Mouse (Mus musculus) liver, embryonic 14.5 days (tissue): ENCODE measurements around the gene Chst11. TPM values are rescaled to one million over a fixed set of nuclear protein-coding genes. Genes with fewer than 3 reads are reported as not detected.

Source experiments
- ATAC-seq: fragments of 200-750 bp; cut with Nextera tagmentation; 2 replicates; pipeline ENCODE4 v1.8.0; 2017; ENCODE audit warnings: moderate number of reproducible peaks, mild to moderate bottlenecking, moderate library complexity; ENCODE audit not compliant: insufficient read depth
- DNase-seq, 3 experiments: peaks; one replicate each; pipeline ENCODE4 v3.0.0-alpha.2; 2012 to 2013; ENCODE audit warnings: low read depth in 3 of 3, low spot score in 3 of 3
- H3K27ac ChIP-seq: fragments of 300-500 bp; sonication (generic); 2 replicates; pipeline ENCODE4 v1.5.1; 2014; ENCODE audit warnings: moderate library complexity, mild to moderate bottlenecking, control low read depth, inconsistent platforms
- H3K27me3 ChIP-seq: fragments of 300-500 bp; sonication (generic); 2 replicates; pipeline ENCODE4 v1.6.1; 2014; ENCODE audit warnings: mild to moderate bottlenecking, low read length, moderate library complexity; ENCODE audit not compliant: control insufficient read depth, insufficient read depth
- H3K36me3 ChIP-seq: fragments of 300-500 bp; sonication (generic); replicated peaks from 2 replicates; pipeline ENCODE4 v1.6.1; 2014; ENCODE audit warnings: low read depth; ENCODE audit not compliant: control insufficient read depth, insufficient read depth
- H3K4me1 ChIP-seq, 2 experiments: fragments of 200-500 bp in 1 of 2; fragments of 300-500 bp in 1 of 2; sonication (generic) in 1 of 2; replicated peaks; 2 replicates each; pipeline ENCODE4 v1.6.1; 2012 to 2014; ENCODE audit warnings: antibody characterized with exemption in 1 of 2, inconsistent platforms in 1 of 2, low read length in 1 of 2; ENCODE audit not compliant: control insufficient read depth in 2 of 2, insufficient read depth in 2 of 2
- H3K4me2 ChIP-seq: fragments of 300-500 bp; sonication (generic); 2 replicates; pipeline ENCODE4 v1.6.1; 2014; ENCODE audit warnings: low read depth, mild to moderate bottlenecking, control low read depth, moderate library complexity
- H3K4me3 ChIP-seq, 2 experiments: fragments of 200-500 bp in 1 of 2; fragments of 300-500 bp in 1 of 2; sonication (generic) in 1 of 2; 2 replicates each; pipeline ENCODE4 v1.5.1; 2012 to 2014; ENCODE audit warnings: low read depth in 2 of 2, low read length in 2 of 2, mild to moderate bottlenecking in 2 of 2, control low read depth in 1 of 2, inconsistent platforms in 1 of 2, moderate library complexity in 1 of 2; ENCODE audit not compliant: insufficient read depth in 1 of 2
- H3K9ac ChIP-seq: fragments of 300-500 bp; sonication (generic); replicated peaks from 2 replicates; pipeline ENCODE4 v1.6.1; 2014; ENCODE audit warnings: mild to moderate bottlenecking, control low read depth, moderate library complexity
- H3K9me3 ChIP-seq: fragments of 300-500 bp; sonication (generic); 2 replicates; pipeline ENCODE4 v1.6.1; 2016; ENCODE audit warnings: low read length, mixed read lengths; ENCODE audit not compliant: control insufficient read depth
- CTCF ChIP-seq: IDR thresholded peaks from 2 replicates; pipeline ENCODE4 v1.5.1; 2016; ENCODE audit warnings: antibody characterized with exemption, low read depth, control low read depth
- EP300 ChIP-seq: IDR thresholded peaks from 2 replicates; pipeline ENCODE4 v1.6.1; 2016; ENCODE audit warnings: antibody characterized with exemption, low read depth
- WGBS: fragments of 180-500 bp; shearing (Covaris S2); extraction: QIAGEN DNeasy Blood & Tissue Kit; methylation state at CpG from one replicate; pipeline ENCODE4 v1.1.7; 2014; ENCODE audit not compliant: insufficient replicate concordance; 5-methylcytosine and 5-hydroxymethylcytosine counted together
- polyA plus RNA-seq, 2 experiments: library from polyadenylated mRNA; depleted of rRNA in 1 of 2; stranded (reverse) in 1 of 2; unstranded in 1 of 2; fragments of >200 nt; fragmentation: Nextera tagmentation in 1 of 2; extraction: Ambion mirVana in 1 of 2; gene quantifications; 2 replicates each; pipeline versions ENCODE4 v1.2.1 to v1.2.3; 2012 to 2014

Gene Chst11
- polyA plus RNA-seq, 2 experiments: 1.8 to 5.2 TPM

DNA sequence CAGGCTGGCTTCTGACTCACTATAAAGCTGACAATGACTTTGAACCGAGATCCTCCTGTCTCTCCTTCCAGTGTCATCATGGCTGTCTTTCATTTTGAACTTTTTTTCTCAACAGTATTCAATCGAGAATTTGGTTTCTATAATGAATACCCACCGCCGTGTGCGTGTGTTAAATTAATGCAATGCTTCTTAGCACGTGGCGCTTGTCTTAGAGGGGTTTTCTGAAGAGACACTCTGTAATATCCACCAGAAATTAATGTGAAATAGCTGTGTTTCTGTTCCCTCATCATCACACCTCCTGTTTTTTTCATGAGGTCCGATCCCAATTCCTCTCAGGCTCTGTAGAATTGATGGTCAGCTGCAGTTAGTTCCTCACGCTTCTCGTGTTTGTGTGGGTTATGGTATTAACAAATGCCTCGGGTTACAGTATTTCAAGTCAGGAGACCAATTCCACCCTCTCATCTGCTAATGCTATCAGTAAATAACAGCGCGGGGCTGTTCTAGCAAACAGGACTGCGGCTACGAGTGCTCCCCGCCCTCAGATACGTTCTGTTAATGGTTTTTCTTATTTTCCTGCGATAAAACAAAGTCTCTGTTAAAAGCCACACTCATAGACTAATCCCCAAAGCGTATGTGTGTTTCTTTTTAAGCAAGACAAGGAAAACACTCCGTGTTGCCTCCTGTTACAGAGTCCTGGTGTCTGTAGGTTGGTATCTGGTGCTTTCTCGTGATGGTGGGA is 32.6 kb downstream of the Chst11 start:
- Histone ChIP-seq H3K9ac (peak overlapping the region; percentile 78), H3K27me3 (no peaks in the 10 kb centered on the region), H3K36me3 (no peaks in the 10 kb centered on the region), H3K4me1 (peaks cover 78 to 81% of the 10 kb centered on the region in 2 experiments), H3K9me3 (no peaks in the 10 kb centered on the region; the same call in 1 of the 2 replicates), H3K4me3 (peak overlapping the region; percentile 34 to 41), H3K27ac (peak overlapping the region; percentile 98), H3K4me2 (peak overlapping the region; percentile 80)
- WGBS: 22% methylated on average over 21 of the region's 21 CpGs
- ATAC-seq (peak; percentile 57), DNase-seq (peak; percentile 54 to 63 (median 57))
- TF ChIP-seq CTCF: no peak
- TF ChIP-seq EP300: peak; percentile 61

DNA sequence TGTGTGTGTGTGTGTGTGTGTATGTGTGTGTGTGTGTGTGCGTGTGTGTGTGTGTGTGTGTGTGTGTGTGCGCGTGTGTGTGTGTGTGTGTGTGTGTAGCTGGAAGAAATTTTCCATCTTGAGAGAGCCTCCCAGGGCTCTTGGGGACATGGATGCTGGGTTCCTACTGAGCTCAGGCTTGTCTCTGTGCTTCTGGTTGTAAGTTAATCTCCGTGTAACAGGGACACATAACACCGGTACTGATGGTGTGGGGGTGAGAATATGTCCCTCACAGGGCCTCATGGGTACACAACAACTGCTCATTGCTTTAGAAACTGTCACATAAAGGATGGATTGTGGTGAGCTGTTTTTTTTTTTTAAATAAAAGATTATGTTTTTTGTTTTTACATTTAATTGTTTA is 33.2 kb downstream of the Chst11 start:
- Histone ChIP-seq H3K27ac (peak overlapping the region; percentile 98), H3K4me1 (peaks cover 74 to 75% of the 10 kb centered on the region in 2 experiments), H3K27me3 (no peaks in the 10 kb centered on the region), H3K9me3 (no peaks in the 10 kb centered on the region; the same call in 1 of the 2 replicates), H3K9ac (peak overlapping the region; percentile 78), H3K4me2 (peak overlapping the region; percentile 80), H3K36me3 (no peaks in the 10 kb centered on the region), H3K4me3 (peak overlapping the region; percentile 34 to 41)
- TF ChIP-seq CTCF (no peak), EP300 (no peak)
- DNase-seq (no peak), ATAC-seq (peak; percentile 40; the same call in 1 of the 2 replicates)
- WGBS: 20% methylated on average over 5 of the region's 5 CpGs

DNA sequence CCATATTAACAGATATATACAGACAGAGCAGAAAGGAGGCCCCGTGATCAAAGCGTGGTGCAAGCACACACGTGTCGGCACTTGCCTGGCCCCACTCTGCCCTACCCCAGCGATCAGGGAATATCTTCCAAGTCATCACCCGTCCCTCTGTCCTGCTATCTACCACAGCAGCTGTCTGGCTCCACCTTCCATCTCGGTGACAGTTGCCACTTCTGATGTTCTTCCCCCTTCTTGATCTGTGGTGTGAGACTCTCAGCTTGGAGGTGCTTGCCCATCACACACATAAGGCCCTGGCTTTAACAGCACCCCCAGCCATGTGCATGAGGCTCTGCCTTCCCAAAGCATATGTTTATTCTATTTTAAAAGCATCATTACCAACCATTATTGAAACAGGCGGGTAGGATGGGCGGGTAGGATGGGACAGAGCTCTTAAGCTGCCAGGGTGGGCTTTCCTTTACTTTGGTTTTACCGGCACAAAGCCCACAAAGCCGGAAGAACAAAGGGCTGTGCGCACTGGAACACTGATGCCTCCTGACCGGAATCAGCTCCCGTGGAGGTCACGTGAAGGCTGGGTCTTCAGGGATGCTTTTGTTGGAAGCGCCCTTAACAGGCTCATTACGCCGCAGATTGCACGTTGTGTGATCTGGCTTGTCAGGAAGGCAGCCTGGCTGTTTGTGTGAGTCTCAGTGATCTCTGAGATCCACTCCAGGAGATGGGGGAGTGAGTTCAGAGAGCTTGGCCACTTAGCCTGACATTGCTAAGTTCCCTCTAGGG is 34.4 kb downstream of the Chst11 start:
- H3K36me3 ChIP-seq: no peaks in the 10 kb centered on the region
- peak overlapping the region; percentile 80 for H3K4me2 ChIP-seq
- ATAC-seq: peak; percentile 92
- H3K4me1 ChIP-seq: peaks cover 62 to 63% of the 10 kb centered on the region in 2 experiments
- 25% methylated on average over 19 of the region's 19 CpGs for WGBS
- H3K27ac ChIP-seq: peak overlapping the region; percentile 98
- no peaks in the 10 kb centered on the region for H3K27me3 ChIP-seq
- H3K9me3 ChIP-seq: no peaks in the 10 kb centered on the region; the same call in 1 of the 2 replicates
- TF ChIP-seq EP300 (peak; percentile 97), CTCF (no peak)
- H3K9ac ChIP-seq: peak overlapping the region; percentile 82
- peak overlapping the region; percentile 3 to 40 for H3K4me3 ChIP-seq
- peak; percentile 88 to 91 (median 88) for DNase-seq

GRCm38 (mm10) chr10:83022616-83023015 is 37.3 kb downstream of the Chst11 start:
- no peak overlapping the region for H3K9ac ChIP-seq
- no peaks in the 10 kb centered on the region for H3K36me3 ChIP-seq
- no peaks in the 10 kb centered on the region for H3K27me3 ChIP-seq
- no peak overlapping the region for H3K4me2 ChIP-seq
- ATAC-seq (no peak), DNase-seq (no peak)
- no peaks in the 10 kb centered on the region for H3K9me3 ChIP-seq
- 90% methylated on average over 1 of the region's 1 CpGs for WGBS
- TF ChIP-seq CTCF: no peak
- TF ChIP-seq EP300: no peak
- peaks cover 41 to 42% of the 10 kb centered on the region in 2 experiments for H3K4me1 ChIP-seq
- H3K4me3 ChIP-seq: no peak overlapping the region
- H3K27ac ChIP-seq: no peak overlapping the region

GRCm38 (mm10) chr10:83026174-83026573 is 40.9 kb downstream of the Chst11 start:
- no peak for DNase-seq
- whole genome bisulfite sequencing: 87% methylated on average over 5 of the region's 5 CpGs
- H3K36me3 ChIP-seq: no peaks in the 10 kb centered on the region
- H3K4me2 ChIP-seq: no peak overlapping the region
- H3K27me3 ChIP-seq: no peaks in the 10 kb centered on the region
- TF ChIP-seq EP300 (no peak), CTCF (no peak)
- no peaks in the 10 kb centered on the region for H3K9me3 ChIP-seq
- no peak overlapping the region for H3K27ac ChIP-seq
- H3K9ac ChIP-seq: no peak overlapping the region
- no peak for ATAC-seq
- peaks cover 23 to 28% of the 10 kb centered on the region in 2 experiments for H3K4me1 ChIP-seq
- no peak overlapping the region for H3K4me3 ChIP-seq
